Mouse (Mus musculus) CH12.LX (cell line): Measurements from ENCODE around the gene Igfbp2. TPM values are rescaled to one million over a fixed set of nuclear protein-coding genes. Genes with fewer than 3 reads are reported as not detected.

Experiments
- DNase-seq: peaks from one replicate; pipeline ENCODE4 v3.0.0-alpha.2; 2013; ENCODE audit errors: extremely low read depth
- H3K27ac ChIP-seq: 2 replicates; pipeline ENCODE4 v1.5.1; 2012; ENCODE audit warnings: low read depth, mild to moderate bottlenecking, control low read depth, moderate library complexity; ENCODE audit not compliant: insufficient read depth
- H3K27me3 ChIP-seq: replicated peaks from 2 replicates; pipeline ENCODE3; 2012; ENCODE audit warnings: inconsistent platforms
- H3K36me3 ChIP-seq, 2 experiments: replicated peaks in 1 of 2; 2 replicates each; pipeline versions ENCODE3 to v1.6.1; 2012; ENCODE audit warnings: inconsistent platforms in 1 of 2, low read length in 1 of 2, mild to moderate bottlenecking in 1 of 2, mixed read lengths in 1 of 2, moderate library complexity in 1 of 2; ENCODE audit not compliant: control insufficient read depth in 1 of 2, insufficient read depth in 1 of 2
- H3K4me1 ChIP-seq, 2 experiments: 2 replicates each; pipeline ENCODE4 v1.6.1; 2012; ENCODE audit warnings: inconsistent platforms in 1 of 2, moderate library complexity in 1 of 2; ENCODE audit not compliant: insufficient read depth in 2 of 2, control insufficient read depth in 1 of 2
- H3K4me2 ChIP-seq: 2 replicates; pipeline ENCODE4 v1.6.1; 2012; ENCODE audit warnings: low read depth, mild to moderate bottlenecking, control low read depth; ENCODE audit not compliant: poor library complexity, insufficient read depth, severe bottlenecking
- H3K4me3 ChIP-seq, 3 experiments: fragments of 150-350 bp in 1 of 3; sonication (generic) in 1 of 3; replicated peaks in 1 of 3; 2 replicates each; pipeline versions ENCODE3 to v1.5.1; 2011 to 2012; ENCODE audit warnings: low read depth in 2 of 3, low read length in 2 of 3, mild to moderate bottlenecking in 2 of 3, moderate library complexity in 2 of 3, control low read depth in 1 of 3, improper control_type of control experiment in 1 of 3, inconsistent platforms in 1 of 3, mixed read lengths in 1 of 3; ENCODE audit not compliant: poor library complexity in 1 of 3
- H3K79me2 ChIP-seq: replicated peaks from 2 replicates; pipeline ENCODE4 v1.6.1; 2012; ENCODE audit warnings: mild to moderate bottlenecking, moderate library complexity; ENCODE audit not compliant: control insufficient read depth, poor library complexity, insufficient read depth, severe bottlenecking; ENCODE audit errors: extremely low read depth
- H3K9ac ChIP-seq: 2 replicates; pipeline ENCODE4 v1.6.1; 2012; ENCODE audit warnings: low read depth, mild to moderate bottlenecking, control low read depth, moderate library complexity; ENCODE audit not compliant: insufficient read depth
- H3K9me3 ChIP-seq: replicated peaks from 2 replicates; pipeline ENCODE3; 2012; ENCODE audit warnings: low read length, inconsistent platforms, mixed read lengths
- BHLHE40 ChIP-seq: IDR thresholded peaks from 2 replicates; pipeline ENCODE4 v1.6.1; 2011; ENCODE audit warnings: mild to moderate bottlenecking, low read depth, low read length, improper control_type of control experiment
- ETS1 ChIP-seq: conservative IDR thresholded peaks from 2 replicates; pipeline ENCODE4 v1.6.1; 2012; ENCODE audit warnings: low read depth, mild to moderate bottlenecking, inconsistent platforms, low read length, improper control_type of control experiment, moderate library complexity
- GABPA ChIP-seq: IDR thresholded peaks from 2 replicates; pipeline ENCODE4 v1.6.1; 2012; ENCODE audit warnings: low read depth, low read length, improper control_type of control experiment, inconsistent platforms; ENCODE audit not compliant: insufficient replicate concordance
- KAT2A ChIP-seq: IDR thresholded peaks from 2 replicates; pipeline ENCODE4 v1.6.1; 2012; ENCODE audit warnings: low read length, improper control_type of control experiment, inconsistent platforms; ENCODE audit not compliant: insufficient replicate concordance
- MAFK ChIP-seq: IDR thresholded peaks from 2 replicates; pipeline ENCODE4 v1.6.1; 2011; ENCODE audit warnings: low read length, improper control_type of control experiment; ENCODE audit not compliant: insufficient replicate concordance
- MAX ChIP-seq: IDR thresholded peaks from 2 replicates; pipeline ENCODE4 v1.6.1; 2011; ENCODE audit warnings: low read length, improper control_type of control experiment
- MAZ ChIP-seq: IDR thresholded peaks from 2 replicates; pipeline ENCODE4 v1.6.1; 2012; ENCODE audit warnings: low read depth, mild to moderate bottlenecking, inconsistent platforms, low read length, improper control_type of control experiment, moderate library complexity
- MEF2A ChIP-seq: IDR thresholded peaks from 2 replicates; pipeline ENCODE4 v1.6.1; 2014; ENCODE audit warnings: low read depth, mild to moderate bottlenecking, inconsistent platforms, low read length, improper control_type of control experiment, borderline replicate concordance
- PAX5 ChIP-seq: IDR thresholded peaks from 2 replicates; pipeline ENCODE4 v1.6.1; 2012; ENCODE audit warnings: low read length, inconsistent platforms, mixed read lengths
- POLR2A ChIP-seq: IDR thresholded peaks from 2 replicates; pipeline ENCODE4 v1.6.1; 2011; ENCODE audit warnings: low read depth, mild to moderate bottlenecking, improper control_type of control experiment, low read length
- POLR2AphosphoS2 ChIP-seq: IDR thresholded peaks from 2 replicates; pipeline ENCODE4 v1.6.1; 2011; ENCODE audit warnings: low read depth, low read length, improper control_type of control experiment
- SMC3 ChIP-seq: IDR thresholded peaks from 2 replicates; pipeline ENCODE4 v1.6.1; 2011; ENCODE audit warnings: low read depth, low read length, improper control_type of control experiment
- TBP ChIP-seq: conservative IDR thresholded peaks from 2 replicates; pipeline ENCODE4 v1.6.1; 2011; ENCODE audit warnings: low read depth, low read length, improper control_type of control experiment
- TCF12 ChIP-seq: IDR thresholded peaks from 2 replicates; pipeline ENCODE4 v1.6.1; 2014; ENCODE audit warnings: low read depth, mild to moderate bottlenecking, inconsistent platforms, low read length, improper control_type of control experiment
- ZC3H11A ChIP-seq: IDR thresholded peaks from 2 replicates; pipeline ENCODE4 v1.6.1; 2012; ENCODE audit warnings: low read depth, mild to moderate bottlenecking, inconsistent platforms, low read length, improper control_type of control experiment
- ZKSCAN1 ChIP-seq: IDR thresholded peaks from 2 replicates; pipeline ENCODE4 v1.6.1; 2012; ENCODE audit warnings: low read depth, inconsistent platforms, low read length, improper control_type of control experiment, borderline replicate concordance
- ZNF384 ChIP-seq: IDR thresholded peaks from 2 replicates; pipeline ENCODE4 v1.6.1; 2012; ENCODE audit warnings: low read depth, low read length, improper control_type of control experiment, inconsistent platforms
- dilution Hi-C: fragments of 300-500 bp; cut with MboI; formaldehyde crosslinking; loops from 2 replicates; pipeline ENCODE4 v1.14.3; 2020; ENCODE audit warnings: low sequenced_read_pairs; ENCODE audit not compliant: extremely low pct_unique_long_range_greater_than_20kb, extremely low pct_ligation_motif_present
- in situ Hi-C: fragments of 300-500 bp; cut with MboI; formaldehyde crosslinking; loops from 3 replicates; pipeline ENCODE4 v1.14.3; 2019; ENCODE audit warnings: low sequenced_read_pairs, low pct_ligation_motif_present, low pct_unique_long_range_greater_than_20kb, mixed read lengths
- polyA plus RNA-seq: library from polyadenylated mRNA; unstranded; fragments of >175 nt; gene quantifications from 2 replicates; pipeline ENCODE4 v1.2.1, GENCODE M21; 2012; ENCODE audit warnings: low read depth; ENCODE audit not compliant: insufficient read length
- total RNA-seq, 2 experiments: library from RNA; depleted of rRNA; stranded (reverse); fragments of 300-350 nt in 1 of 2; fragments of >200 nt in 1 of 2; gene quantifications; 2 replicates each; pipeline ENCODE4 v1.2.3; 2012 to 2014

The Igfbp2 gene
- total and polyA plus RNA-seq, 3 experiments = 294 to 662 (median 350) TPM

DNA sequence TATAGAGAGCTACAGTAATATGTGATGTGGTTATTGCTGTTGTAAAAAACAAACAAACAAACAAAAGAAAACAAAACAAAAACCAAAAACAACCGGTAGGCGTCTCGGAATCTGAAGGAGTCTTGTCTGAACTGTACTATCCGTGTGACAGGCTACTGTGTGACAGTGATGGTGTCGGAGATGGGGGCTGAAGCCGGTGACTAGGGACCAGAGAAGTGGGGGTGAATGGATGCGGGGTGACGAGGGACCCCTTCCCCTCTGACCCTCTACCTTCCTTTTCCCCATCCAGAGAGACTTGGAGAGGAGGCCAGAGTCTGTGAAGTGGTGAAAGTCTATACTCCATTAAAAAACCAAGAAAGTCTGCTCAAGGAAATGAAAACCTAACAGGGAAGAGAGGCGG lies 34.0 kb downstream of the Igfbp2 start:
- Histone ChIP-seq H3K79me2 (no peaks in the 10 kb centered on the region), H3K4me1 (peaks cover 4 to 16% of the 10 kb centered on the region in 2 experiments; a peak in 3 of 4 replicates), H3K27me3 (peaks cover 38% of the 10 kb centered on the region), H3K4me3 (no peak overlapping the region), H3K9me3 (peaks cover 3% of the 10 kb centered on the region), H3K27ac (no peak overlapping the region), H3K4me2 (no peak overlapping the region), H3K36me3 (peaks cover 2 to 5% of the 10 kb centered on the region in 2 experiments), H3K9ac (no peak overlapping the region)
- TF ChIP-seq BHLHE40 (no peak), MAZ (no peak), TCF12 (no peak), MAFK (no peak), GABPA (no peak), ZKSCAN1 (no peak), MEF2A (no peak), PAX5 (no peak), KAT2A (no peak), POLR2AphosphoS2 (no peak), ETS1 (no peak), POLR2A (no peak), MAX (no peak), ZC3H11A (no peak)
- in situ Hi-C loops = loop anchor here (25.0 kb wide), 1 partner anchor 271 kb away; the partner anchor contains the start of gene Smarcal1
- dilution Hi-C loops = no loop called here
- DNase-seq = no peak

DNA sequence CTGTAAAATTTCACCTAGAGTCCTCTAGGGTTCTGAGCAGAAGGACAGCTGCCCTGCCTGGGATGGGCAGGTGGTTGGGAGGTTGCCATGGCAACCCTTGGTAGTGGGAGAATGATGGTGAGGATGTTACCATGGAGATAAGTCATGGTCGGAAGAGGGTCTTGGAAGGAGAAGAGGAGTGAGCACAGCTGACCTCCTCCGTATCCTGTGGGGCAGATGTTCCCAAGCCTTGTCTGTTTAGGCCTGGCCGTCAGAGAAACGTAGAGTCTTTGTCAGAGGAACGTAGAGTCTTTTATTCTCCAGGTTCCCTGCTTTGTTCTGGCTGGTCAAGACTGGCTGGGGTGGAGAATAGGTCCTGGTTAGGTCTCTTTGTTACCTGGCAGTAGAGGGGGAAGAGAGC lies 34.6 kb downstream of the Igfbp2 start:
- dilution Hi-C loops (no loop called here), in situ Hi-C loops (loop anchor here (25.0 kb wide), 1 partner anchor 272 kb away; the partner anchor contains the start of gene Smarcal1)
- H3K4me2 ChIP-seq = no peak overlapping the region
- no peak for DNase-seq
- no peak overlapping the region for H3K9ac ChIP-seq
- TF ChIP-seq ZNF384 (no peak), MAX (no peak), TBP (no peak), SMC3 (no peak)
- no peaks in the 10 kb centered on the region for H3K9me3 ChIP-seq
- H3K27me3 ChIP-seq = peaks cover 44% of the 10 kb centered on the region
- H3K4me3 ChIP-seq = no peak overlapping the region
- H3K79me2 ChIP-seq = no peaks in the 10 kb centered on the region
- no peak overlapping the region for H3K27ac ChIP-seq
- H3K36me3 ChIP-seq = no peaks in the 10 kb centered on the region
- peaks cover 4 to 10% of the 10 kb centered on the region in 2 experiments; a peak in 3 of 4 replicates for H3K4me1 ChIP-seq
